Mouse (Mus musculus): ENCODE data around the gene Dmrt2.

Gene Dmrt2

DNA sequence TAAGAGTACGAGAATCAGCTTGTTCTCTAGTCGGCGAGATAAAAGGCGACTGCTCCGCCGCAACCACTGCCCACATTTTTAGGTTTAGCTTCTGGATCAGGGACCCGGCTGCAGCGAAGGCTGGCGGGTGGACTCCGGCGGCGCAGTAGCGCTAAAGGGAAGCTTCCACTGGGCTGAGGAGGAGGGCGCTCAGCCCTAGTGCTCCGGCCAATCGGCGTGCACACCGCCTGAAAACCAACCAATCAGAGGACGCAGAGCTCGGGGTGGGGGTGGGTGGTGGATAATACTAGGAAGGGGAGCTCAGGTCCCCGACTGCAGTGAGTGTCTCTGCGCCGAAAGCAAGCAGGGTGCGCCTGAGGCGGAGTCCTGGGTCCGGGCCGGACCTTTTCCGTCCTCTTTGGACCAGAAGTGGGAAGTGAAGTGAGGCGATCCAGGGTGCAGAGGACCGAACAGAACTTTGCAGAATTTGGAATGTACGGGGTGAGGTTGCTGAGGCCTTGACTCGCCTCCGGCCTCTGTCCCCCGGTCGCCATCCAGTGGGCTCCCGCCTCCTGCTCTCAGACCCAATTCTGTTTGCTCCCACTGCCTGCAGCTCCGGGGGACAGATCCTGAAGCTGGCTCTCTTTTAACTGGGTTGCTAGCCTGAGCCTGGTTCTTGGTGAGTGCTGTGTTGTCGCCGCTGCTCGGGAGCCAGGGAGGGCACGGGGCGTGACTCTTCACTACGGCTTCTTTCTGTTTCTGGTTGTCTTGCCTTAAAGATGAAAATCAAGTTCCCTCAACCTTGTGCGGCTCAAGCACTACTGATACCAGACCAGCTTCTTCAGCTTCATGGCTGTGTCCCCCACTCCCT is at the start of gene Dmrt2:
Gene Dmrt2 (plus strand): TSS at position 311 of the 850 bp plus-strand sequence.
- DNase-seq: peak; percentile 41

DNA sequence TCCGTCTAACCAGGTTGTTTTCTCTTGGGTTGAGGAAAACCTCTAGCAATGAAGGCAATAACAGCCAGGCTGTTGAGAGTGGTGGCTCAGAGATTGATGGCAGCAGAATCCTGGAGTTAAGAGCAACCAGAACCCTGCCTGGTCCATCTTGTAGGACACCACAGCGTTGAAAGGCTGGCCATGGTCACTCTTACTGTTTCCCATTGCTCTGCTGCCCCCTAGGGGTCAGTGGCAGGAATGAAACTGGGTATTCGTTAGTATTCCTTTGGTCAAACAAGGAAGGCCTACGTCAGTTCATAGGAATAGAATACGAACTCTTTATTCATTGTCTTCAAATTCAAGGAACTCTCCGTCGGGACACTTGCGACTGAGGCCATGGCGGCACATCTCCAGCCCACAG is 43.7 kb upstream of the Dmrt2 start:
- DNase-seq: peak; percentile 76

DNA sequence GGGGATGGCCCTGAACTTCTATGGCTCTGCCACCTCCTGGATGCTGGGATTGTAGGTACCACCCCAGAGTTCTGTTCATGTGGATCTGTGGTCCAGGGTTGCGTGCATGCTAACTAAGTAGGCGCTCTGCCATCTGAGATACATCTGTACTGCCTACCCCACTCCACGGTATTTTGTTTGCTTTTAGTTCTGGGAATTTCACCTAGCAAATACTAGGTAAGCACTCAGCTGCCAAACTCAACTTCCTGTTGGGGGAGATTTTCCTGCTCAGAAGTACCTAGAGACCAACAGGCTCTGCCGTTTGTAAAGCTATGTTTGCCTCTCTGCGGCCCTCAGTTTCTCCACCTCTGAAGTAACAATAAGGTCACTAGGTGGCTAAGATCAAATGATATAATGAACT is 37.1 kb upstream of the Dmrt2 start:
- DNase-seq: no peak

DNA sequence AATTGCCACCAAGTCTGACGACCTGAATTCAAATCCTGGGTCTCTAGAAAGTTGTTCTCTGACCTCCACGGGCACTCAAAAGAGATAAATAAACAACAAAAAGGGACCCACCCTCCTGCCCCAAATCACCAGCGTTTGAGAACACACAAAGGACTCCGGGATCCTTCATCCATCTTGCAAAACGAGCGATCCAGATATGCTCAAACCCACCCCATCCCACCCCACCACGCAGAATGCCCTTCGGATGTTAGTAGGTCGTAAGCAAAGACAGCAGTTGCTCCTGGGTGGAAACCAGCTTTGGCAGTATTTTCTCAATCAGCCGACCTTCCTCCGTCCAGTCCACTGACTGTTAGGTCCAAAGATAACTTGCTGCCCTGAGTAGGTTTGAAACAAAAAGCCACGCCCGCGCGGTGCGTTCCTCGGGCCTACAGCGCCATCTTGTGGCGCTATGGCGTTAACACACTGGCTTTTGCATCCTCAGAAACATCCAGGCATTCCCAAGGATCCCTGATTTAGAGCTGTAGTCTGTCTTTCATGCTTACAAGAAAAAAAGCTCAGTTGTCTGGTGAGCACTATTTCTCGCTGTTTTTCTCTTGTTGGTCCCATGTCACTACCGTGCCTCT is 36.5 kb upstream of the Dmrt2 start:
- DNase-seq: peak; percentile 73

DNA sequence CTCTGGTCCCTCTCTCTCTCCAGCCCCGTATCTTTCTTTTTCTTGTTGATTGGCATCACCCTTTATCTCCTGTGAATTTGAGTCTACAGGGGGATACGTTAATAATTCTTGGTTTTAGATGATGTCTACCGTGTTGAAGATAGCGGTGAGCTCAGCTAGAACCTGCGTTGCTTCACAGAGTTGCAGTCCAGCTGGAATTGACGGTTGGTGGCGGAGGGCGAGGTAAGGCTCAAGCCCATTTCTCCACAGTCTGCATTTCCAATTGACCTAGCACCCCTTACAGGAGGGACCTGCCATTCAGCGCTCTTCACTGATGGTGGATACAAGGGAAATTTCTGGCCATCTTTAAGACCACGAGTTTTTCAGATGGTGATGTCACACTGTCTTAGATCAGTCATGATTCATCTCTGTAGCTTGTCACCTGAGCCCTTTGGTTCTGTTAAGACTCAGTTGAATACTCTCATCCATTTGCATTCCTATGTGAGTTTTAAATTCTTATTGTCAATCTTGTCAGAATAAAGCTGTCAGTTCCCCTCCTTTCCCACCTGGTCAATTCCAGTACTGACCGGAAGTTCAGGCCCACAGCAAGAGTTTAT is 33.3 kb upstream of the Dmrt2 start:
- no peak for DNase-seq

DNA sequence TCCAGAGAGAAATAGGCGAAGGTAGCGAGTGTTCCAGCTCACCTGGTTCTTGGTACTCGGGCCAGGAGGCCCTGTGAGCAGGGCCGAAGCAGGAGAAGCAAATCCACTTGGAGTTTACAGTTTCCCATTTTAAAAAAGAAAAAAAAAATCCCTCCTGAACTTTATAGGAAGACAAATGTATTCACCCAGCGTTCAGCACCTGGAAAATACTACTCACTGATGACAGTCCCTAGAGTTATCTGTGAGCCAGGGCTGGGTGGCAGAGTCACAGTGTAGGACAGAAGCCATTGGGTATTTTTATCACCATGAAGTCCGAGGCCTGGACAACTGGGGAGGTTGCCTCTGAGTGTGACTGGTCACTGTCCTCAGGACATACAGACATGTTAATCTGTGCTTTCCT is 30.4 kb upstream of the Dmrt2 start:
- no peak for DNase-seq

DNA sequence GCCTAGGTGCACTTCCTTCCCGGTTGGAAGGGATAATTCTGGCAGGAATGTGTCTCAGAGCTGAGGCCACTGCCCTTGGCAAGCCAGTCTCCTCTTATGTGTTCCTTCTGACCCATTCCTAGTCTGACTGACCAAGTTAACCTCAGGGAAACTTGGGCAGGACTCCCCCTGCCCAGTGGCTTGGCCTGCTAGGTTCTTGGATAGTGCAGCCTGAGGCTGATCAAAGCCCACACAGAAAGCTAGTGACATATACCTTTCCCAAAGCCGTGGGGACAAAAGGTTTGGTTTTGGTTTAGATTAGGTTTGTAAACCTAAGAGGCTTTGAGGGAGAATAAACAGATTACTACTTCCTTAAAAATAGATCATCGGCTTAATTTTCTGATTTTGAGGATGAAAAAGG is 25.1 kb upstream of the Dmrt2 start:
- DNase-seq: no peak

DNA sequence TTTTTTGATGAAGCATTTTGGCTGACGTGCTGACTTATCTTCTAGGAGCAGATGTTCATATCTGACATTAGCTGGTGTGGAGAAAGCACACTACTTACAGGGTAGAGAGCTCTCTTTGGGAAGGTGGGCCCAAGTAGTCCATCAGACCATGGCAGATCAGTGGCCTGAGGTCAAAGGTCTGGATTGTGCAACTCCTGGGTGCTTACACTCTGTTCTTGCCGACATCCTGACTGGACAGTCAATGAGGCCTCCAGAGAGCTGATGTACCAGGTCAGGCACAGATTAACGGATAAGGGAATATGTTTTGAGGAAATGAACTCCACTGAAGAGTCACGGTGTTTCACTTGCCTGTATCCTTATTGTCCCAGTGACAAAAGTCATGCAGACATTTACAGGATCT is 23.5 kb upstream of the Dmrt2 start:
- no peak for DNase-seq

DNA sequence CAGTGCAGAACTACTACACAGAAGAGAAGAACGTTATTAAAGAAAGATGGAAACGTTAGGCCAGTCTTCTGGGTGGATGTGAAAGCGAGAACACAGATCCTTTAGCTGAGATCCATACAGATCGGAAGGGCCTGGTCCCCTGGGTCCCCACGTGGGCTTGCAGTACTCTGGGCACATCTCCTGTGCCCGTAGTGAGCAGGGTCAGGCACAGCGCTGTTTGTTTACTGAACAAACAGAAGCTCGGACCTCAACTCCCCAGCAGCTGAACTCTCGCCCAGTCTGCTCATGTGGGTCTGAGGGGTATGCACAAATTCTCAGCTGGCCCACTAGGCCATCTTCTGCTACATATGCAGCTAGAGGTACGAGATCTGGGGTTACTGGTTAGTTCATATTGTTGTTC is 21.7 kb upstream of the Dmrt2 start:
- no peak for DNase-seq

DNA sequence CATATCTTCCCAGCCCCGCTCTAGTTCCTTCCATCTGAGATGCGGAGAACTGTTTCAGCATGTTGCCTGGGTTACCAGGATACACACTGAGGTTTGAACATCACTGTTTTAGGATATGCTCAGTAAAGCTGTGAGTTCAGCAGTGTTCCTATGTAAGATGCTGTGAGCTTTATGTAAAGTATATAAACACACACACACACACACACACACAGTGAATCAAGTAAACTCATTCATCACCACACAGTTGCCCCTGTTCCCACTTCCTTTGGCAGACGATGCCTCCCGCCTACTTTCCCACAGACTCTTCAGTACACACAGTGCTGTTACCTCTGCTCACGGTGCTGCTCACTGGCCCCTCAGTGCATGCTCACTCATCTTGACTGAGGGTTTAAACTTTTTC is 19.7 kb upstream of the Dmrt2 start:
- no peak for DNase-seq

DNA sequence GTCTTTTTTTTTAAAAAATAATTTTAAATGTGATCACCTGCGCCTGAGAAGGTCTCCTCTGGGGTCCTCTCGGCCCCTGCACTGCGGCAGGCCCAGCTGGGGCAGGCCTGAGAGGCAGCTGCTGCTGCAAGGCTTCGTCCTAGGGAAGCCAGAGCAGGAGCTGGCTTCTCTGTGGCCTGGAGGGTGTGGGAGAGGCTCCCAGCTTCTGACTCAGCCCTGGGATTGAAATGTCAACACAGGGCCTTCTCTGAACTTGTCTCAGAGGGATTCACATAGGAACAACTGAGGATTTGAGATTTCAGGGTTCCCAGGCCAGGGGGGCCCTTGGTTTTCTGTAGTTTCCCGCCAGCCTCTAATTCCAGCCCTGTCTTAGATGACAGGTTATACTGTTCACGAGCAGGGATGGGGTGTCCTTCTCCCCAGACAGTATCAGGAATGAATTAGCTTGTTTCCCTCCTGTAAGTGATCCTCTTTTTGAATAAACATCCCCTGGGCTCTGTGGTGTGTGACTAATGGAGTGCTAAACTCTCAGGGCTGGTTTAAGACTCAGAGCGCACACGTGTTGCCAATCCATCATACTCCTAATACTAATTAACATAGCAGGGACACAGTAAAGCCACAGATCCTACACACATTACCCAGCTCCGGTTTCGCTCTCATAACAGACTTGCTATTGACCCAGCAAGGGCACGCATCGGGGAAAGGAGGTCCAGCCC is 18.0 kb upstream of the Dmrt2 start:
- no peak for DNase-seq

DNA sequence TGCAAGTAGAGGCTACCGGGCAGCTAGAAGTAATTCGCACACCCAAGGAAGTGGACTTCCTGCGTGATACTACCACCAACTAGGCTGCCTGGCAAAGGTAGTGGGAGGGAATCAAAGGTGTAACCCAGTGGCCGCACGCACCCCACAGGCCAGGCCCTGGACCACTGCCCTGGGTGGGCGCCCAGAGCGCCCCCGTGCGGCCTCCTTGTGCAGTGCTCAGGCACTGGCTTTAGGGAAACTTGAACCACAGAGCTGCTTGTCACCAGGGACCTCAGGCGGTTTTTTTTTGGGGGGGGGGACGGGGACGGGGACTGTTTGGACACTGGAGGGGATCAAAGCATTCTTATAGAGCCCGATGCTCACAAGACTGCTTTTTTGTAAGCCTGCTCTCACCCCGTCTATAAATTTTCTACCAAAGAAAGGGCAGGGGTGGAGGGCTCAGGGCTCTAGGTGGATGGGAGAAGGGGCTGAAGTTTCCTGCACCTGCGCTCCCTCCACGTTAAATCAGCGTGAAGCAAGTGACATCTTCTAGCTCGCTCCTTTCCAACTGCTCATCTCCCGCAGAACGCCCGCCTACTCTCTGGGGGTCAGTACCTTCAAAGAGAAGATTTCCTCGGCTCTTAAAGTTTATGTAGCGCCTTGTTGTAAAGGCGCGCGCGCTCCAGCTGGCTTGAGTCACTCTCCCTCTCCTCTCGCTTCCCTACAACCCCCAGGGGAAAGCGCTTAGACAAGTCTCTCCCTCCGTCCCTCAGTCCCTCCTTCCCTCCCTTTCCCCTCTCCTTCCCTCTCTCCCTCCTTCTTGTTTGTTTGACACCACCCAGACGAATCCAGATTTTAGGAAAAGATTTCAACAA is 6.5 kb upstream of the Dmrt2 start:
- no peak for DNase-seq

DNA sequence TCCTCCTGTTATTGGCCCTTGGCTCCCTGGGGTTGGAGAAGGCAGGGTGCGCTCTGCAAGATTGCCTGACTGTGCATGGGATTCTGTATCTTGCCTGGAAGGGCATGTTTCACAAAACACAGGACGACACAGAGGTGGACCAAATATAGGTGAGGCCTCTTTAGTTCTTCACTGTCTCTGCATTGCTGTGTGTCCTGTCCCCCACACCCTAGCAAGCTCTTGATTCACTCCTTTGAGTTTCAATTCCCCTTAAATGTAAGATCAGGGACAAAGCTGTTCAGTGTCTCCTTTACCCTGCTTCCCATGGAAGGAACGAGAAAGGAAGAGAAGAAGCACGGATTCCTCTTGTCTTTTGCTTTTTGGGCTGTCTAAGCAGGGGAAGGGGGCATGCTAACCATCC is 4.4 kb upstream of the Dmrt2 start:
- no peak for DNase-seq

DNA sequence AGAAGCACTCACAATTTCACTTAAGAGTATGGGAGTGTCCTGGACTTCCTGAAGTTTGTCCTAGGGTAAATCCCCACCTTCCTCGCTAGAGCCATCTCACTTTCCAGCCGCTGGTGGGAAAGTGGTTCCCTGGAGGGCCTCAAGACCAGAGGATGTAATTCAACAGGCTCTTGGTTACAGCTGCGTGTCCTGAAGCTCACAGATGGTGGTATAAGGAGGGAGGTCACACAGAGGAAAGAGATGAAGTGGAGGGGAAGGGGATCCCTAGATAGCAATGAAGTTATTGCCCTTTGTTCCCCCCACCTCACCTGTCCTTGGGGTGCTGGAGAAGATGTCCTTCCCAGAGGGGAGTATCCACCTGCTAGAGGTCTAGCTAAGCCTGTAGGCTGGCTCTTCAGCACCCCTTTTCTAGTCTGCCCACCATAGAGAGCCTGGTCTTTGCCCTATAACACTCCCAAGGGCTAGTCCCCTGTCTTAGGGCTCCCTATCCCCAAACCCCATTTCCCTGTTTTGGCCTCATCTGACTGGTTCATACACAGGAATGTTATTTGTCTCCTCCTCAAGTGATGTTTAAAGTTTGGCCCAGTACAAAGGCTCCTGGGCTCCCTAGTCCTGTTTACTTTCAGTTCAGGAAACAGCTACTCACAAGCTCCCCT is 2.5 kb upstream of the Dmrt2 start:
- no peak for DNase-seq

DNA sequence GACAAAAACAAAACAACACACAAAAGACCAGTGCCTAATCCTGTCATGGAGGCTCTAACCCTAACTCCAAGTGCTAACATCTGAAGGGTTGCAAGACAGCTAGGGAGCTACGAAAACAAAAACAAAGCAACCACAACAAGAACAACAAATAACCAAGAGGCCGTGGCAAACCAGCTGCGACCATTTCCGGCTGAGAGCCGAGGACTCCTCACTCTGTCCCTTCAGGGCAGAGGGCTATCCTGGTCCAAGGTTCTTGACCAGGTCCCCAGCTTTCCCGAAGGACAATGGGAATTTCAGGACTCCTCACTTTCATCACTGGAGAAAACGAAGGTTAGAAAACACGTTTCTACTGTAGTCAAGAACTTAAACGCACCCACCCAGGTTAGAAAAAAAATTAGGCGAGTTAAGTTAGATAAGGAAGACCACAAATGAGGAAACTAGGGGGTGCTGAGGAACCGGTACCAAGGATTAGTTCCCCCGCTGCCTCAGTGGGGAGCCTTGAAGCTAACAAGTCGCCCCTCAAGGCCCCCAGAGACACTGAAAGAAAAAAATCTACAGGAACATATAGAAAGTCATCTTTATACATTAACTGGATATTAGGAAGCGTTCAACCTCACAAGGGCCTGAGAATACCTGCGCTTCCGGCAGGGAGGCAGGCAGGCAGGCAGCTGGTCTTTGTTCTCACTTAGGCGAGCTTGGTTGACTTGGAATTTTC is 1.5 kb upstream of the Dmrt2 start:
- no peak for DNase-seq

DNA sequence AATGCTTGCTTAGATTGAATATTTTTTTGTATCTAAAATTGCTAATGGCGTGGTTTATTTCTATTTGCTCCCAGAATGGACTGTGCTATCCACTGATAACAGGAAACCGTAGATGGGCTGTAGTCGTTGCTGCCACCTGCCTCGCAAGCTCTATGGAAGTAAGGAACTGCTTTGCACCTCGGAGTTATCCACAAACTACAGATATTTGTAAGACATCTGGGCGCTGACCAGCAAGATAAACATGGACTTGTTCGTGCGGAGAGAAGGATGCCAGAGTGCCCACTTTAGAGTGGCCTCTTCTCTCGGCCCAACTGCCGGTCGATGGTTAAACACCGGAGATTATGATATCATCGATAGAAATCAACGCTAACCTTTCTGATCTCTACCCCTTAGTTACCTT is 530 bp upstream of the Dmrt2 start:
- no peak for DNase-seq

DNA sequence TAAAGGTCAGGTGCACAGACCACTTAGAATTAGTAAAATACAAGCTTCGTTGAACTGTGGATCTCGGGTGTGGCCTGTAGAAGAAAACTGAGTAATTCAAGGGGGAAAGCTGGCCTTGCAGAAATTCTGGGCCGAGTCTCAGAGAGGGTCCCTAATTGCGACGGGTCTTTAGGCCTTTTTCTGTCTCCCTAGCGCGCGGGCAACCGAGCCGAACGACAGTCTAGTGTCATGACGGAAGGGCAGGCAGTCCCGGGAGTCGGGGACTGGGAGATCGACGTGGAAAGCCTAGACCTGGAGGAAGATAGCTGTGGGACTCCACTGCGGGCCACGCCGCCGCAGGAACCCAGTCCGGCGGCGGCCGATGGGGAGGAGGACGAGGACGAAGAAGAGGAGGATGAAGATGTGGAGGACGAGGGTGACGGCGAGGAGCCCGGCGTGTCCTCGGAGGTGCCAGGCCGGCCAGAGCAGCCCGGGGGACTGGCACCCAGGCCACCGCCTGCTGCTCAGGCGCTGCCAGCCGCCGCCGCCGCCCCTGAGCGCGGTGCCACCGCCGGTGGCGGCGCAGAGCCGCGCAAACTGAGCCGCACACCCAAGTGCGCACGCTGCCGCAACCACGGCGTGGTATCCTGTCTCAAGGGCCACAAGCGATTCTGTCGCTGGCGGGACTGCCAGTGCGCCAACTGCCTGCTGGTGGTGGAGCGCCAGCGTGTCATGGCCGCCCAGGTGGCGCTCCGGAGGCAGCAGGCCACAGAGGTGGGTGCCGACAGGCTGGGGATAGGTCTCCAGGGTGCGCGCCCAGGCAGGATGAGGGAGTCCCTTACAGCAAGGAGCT is 1.2 kb downstream of the Dmrt2 start:
- DNase-seq: no peak

DNA sequence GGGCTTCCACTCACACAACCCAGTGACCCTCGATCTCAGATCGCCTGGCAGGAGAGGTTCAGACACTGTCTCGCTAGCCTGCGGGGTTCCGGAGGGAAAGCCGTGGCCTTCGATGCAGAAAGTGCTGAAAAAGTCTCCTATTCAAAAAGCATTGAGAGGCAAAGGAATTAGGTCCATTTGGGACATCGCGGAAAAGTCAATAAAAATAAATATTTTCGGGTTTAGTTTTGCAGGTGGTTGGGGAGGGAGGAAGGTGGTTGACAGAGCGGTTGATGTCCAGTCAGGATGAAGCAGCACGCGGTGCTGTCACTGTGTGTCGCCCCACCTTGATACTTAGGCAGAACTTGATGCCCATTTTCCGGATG is 1.8 kb downstream of the Dmrt2 start:
- DNase-seq: no peak

DNA sequence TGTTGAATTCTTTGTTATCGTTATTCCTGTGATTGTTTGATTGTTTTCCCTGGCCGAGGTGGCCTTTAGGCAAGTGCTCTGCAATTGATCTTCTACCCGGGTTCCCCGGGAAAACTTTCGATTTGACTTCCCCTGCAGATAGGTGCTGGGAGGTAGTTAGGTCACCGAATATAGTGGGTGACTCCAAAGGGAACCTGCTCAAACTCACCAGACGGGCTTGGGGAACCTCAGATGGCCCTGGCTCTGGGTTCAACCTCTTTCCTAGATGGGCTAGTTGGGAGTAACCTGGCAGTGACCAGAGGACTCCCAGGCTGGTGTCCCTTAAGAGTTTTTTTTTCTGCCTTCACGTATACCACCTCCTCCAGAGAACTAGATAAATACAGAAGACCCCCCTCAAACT is 2.5 kb downstream of the Dmrt2 start:
- no peak for DNase-seq

DNA sequence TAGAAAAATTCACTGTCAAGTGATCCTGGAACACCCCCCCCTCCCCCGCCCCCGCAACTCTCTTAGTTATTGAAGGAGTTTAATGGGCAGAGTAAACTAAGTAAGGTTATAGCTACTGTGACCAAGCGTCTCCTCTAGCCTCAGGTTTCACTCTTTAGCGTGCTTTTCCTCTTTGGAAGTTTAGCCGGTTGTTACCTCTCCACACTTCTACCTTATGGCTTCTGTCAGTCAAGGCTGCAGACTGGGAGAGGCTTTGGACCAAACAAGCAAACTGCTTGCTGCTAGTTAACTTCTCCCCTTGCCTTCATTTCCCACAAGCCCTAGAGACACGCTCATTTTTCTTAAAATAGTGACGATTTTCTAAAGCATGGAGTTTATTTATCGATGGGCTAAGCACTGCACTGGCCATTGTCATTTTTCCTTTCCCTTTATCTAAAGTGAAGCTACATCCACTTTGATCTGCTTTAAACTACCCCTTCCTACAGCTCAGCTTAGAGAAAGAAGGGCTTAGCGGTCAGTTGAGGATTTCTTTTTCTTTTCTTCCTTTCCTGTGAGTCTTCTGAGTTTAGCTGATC is 3.7 kb downstream of the Dmrt2 start:
- no peak for DNase-seq

Data from lung, postnatal 10 days (tissue).